Mouse (Mus musculus) left cerebral cortex, postnatal 14 days (tissue): ENCODE measurements at regions not wholly inside any gene's neighbourhood (a gene's known extent, or its start where the extent isn't known, plus 50 kb on each side); places are given as distances from the start of the nearest gene placed in this dataset.

Source experiments
- DNase-seq, 2 experiments: peaks; one replicate each; pipeline ENCODE4 v3.0.0; 2021 to 2022; ENCODE audit warnings: low spot score in 2 of 2, mixed read lengths in 1 of 2
- intact Hi-C: fragments of 180-260 bp; cut with DNase I; formaldehyde crosslinking; loops from one replicate; pipeline ENCODE4 v1.15.1; 2025

DNA sequence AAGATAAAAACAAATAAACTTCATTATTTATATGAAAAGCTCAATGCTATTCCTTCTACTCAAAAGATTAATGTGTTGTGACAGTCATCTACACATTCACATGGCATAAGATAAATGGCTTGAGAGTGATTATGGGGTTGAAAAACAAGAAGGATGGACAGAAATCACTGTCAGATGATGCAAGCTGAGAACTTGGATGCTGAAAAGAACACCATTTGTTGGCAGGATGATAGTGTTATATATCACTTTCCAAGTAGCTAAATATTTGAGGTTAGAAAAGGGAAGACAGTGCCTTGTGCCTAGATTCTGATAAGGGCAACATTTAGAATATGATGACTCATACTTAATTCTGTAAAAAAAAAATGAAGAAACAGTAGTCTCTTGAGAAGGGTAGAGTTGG lies 817.0 kb downstream of the Phex start:
- intact Hi-C loops = no loop called here

DNA sequence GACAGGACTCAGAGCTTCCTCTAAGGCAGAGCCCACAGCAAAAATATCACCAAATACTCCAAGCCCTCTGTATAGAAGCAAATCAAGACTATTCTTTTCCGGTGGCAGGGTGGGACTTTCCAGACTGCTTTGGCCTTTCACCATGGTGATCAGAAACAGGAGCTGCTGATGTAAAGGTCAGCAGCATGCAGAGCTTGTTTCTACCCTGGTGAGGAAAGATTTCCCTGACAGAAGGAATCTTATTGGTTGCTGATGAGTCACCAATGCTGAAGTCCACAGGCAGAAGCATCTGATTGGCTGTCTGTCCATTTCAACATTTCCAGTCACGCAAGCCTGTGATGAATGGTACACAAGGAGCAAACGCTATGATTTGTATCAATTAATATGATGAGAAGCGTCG lies 820.4 kb downstream of the Phex start:
- intact Hi-C loops = no loop called here
- peak in 1 of 2 experiments; percentile 1 for DNase-seq

More for the DNA sequence above, 817.0 kb downstream of the Phex start:
- DNase-seq = no peak
